Mouse (Mus musculus) bone marrow macrophage, adult 2 months (primary cell): ENCODE results near the gene Tanc2. TPM values are rescaled to one million over a fixed set of nuclear protein-coding genes. Genes with fewer than 3 reads are reported as not detected.

ENCODE experiments used
- H3K27ac ChIP-seq: 2 replicates; pipeline ENCODE4 v1.5.1; 2012; ENCODE audit warnings: low read depth, low read length; ENCODE audit not compliant: insufficient read depth
- H3K4me1 ChIP-seq: 2 replicates; pipeline ENCODE4 v1.6.1; 2012; ENCODE audit warnings: low read length; ENCODE audit not compliant: control insufficient read depth, insufficient read depth
- H3K4me3 ChIP-seq: 2 replicates; pipeline ENCODE4 v1.5.1; 2012; ENCODE audit warnings: mild to moderate bottlenecking, low read length, moderate library complexity; ENCODE audit not compliant: insufficient read depth
- CTCF ChIP-seq: IDR thresholded peaks from 2 replicates; pipeline ENCODE4 v1.5.1; 2012; ENCODE audit warnings: low read depth, mild to moderate bottlenecking, low read length, moderate library complexity
- POLR2A ChIP-seq: IDR thresholded peaks from 2 replicates; pipeline ENCODE4 v1.6.1; 2012; ENCODE audit warnings: mild to moderate bottlenecking, low read depth, low read length, borderline replicate concordance
- polyA plus RNA-seq: library from polyadenylated mRNA; stranded (reverse); fragments of >200 nt; gene quantifications from 2 replicates; pipeline ENCODE4 v1.2.4, GENCODE M21; 2012; ENCODE audit not compliant: missing spikeins, insufficient read depth, insufficient read length

Gene Tanc2
- polyA plus RNA-seq, 1 experiment = 35.1 TPM

- TF ChIP-seq POLR2A = no peak
- TF ChIP-seq CTCF = no peak
- Histone ChIP-seq H3K27ac (no peak overlapping the region), H3K4me3 (no peak overlapping the region), H3K4me1 (peaks cover 13% of the 10 kb centered on the region)
These were observed 368.8 kb downstream of the Tanc2 start for GRCm38 (mm10) chr11:105958566-105958965.

- TF ChIP-seq POLR2A = no peak
- no peak for TF ChIP-seq CTCF
- Histone ChIP-seq H3K4me3 (no peak overlapping the region), H3K4me1 (peaks cover 5% of the 10 kb centered on the region), H3K27ac (no peak overlapping the region)
These were observed 369.6 kb downstream of the Tanc2 start for GRCm38 (mm10) chr11:105959355-105959754.

- Histone ChIP-seq H3K4me1 (no peaks in the 10 kb centered on the region), H3K27ac (no peak overlapping the region), H3K4me3 (no peak overlapping the region)
- TF ChIP-seq CTCF (no peak), POLR2A (no peak)
These were observed 374.9 kb downstream of the Tanc2 start for GRCm38 (mm10) chr11:105964691-105965090.

- H3K27ac ChIP-seq = no peak overlapping the region
- TF ChIP-seq CTCF = no peak
- no peak for TF ChIP-seq POLR2A
These were observed 376.5 kb downstream of the Tanc2 start for GRCm38 (mm10) chr11:105966288-105966687.

GRCm38 (mm10) chr11:105967741-105968574 lies 378.2 kb downstream of the Tanc2 start, which contains the start of gene Ace:
TSS of gene Ace (plus strand) at chr11:105967945.
- TF ChIP-seq CTCF = no peak
- no peak for TF ChIP-seq POLR2A
- H3K4me1 ChIP-seq = no peaks in the 10 kb centered on the region
- H3K4me3 ChIP-seq = peak within 1 kb of the TSS; percentile 60
- no peak within 1 kb of the TSS for H3K27ac ChIP-seq

More at GRCm38 (mm10) chr11:105966288-105966687, 376.5 kb downstream of the Tanc2 start:
- Histone ChIP-seq H3K4me1 (no peaks in the 10 kb centered on the region), H3K4me3 (no peak overlapping the region)

- TF ChIP-seq POLR2A = no peak
- no peak for TF ChIP-seq CTCF
- H3K27ac ChIP-seq = no peak overlapping the region
- H3K4me3 ChIP-seq = no peak overlapping the region
- H3K4me1 ChIP-seq = no peaks in the 10 kb centered on the region
These were observed 379.2 kb downstream of the Tanc2 start for GRCm38 (mm10) chr11:105968948-105969347.

- Histone ChIP-seq H3K4me1 (no peaks in the 10 kb centered on the region), H3K4me3 (no peak overlapping the region), H3K27ac (no peak overlapping the region)
- TF ChIP-seq CTCF = peak; percentile 30
- TF ChIP-seq POLR2A = no peak
These were observed 379.7 kb downstream of the Tanc2 start for GRCm38 (mm10) chr11:105969516-105969915.

GRCm38 (mm10) chr11:105974593-105974992 lies 384.8 kb downstream of the Tanc2 start:
- Histone ChIP-seq H3K4me1 (peaks cover 9% of the 10 kb centered on the region), H3K4me3 (no peak overlapping the region), H3K27ac (no peak overlapping the region)
- TF ChIP-seq CTCF (no peak), POLR2A (no peak)

GRCm38 (mm10) chr11:105975050-105975449 lies 385.3 kb downstream of the Tanc2 start:
- TF ChIP-seq POLR2A (no peak), CTCF (no peak)
- Histone ChIP-seq H3K4me3 (no peak overlapping the region), H3K27ac (no peak overlapping the region), H3K4me1 (peaks cover 9% of the 10 kb centered on the region)

GRCm38 (mm10) chr11:105975636-105976035 lies 385.9 kb downstream of the Tanc2 start:
- Histone ChIP-seq H3K27ac (no peak overlapping the region), H3K4me1 (peaks cover 9% of the 10 kb centered on the region), H3K4me3 (no peak overlapping the region)
- TF ChIP-seq CTCF (no peak), POLR2A (no peak)

- TF ChIP-seq POLR2A (no peak), CTCF (no peak)
- no peak overlapping the region for H3K27ac ChIP-seq
- no peak overlapping the region for H3K4me3 ChIP-seq
- H3K4me1 ChIP-seq = peaks cover 9% of the 10 kb centered on the region
These were observed 388.4 kb downstream of the Tanc2 start for GRCm38 (mm10) chr11:105978232-105978631.
